Mouse (Mus musculus): Measurements from ENCODE around the gene Fbxo24. TPM values are rescaled to one million over a fixed set of nuclear protein-coding genes. Genes with fewer than 3 reads are reported as not detected.

The Fbxo24 gene
- total and polyA plus RNA-seq, 3 experiments = 0.13 to 0.24 TPM; not detected in 1

DNA sequence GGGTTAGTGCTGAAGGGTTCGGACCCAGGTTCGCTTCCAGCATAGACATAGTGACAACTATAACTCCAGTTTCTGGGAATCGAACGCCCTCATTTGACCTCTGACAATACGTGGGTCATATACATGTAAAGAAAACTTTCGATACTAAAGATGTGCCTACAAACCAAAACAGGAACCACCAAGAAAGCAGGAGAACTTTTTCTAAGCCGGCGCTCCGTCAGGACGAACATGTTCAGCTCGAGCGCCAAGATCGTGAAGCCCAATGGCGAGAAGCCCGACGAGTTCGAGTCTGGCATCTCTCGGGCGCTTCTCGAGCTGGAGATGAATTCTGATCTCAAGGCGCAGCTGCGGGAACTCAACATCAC, 27.5 kb downstream of the Fbxo24 start:
- Histone ChIP-seq H3K4me1 (ENCODE audit: control insufficient read depth in 1 of 2, insufficient read depth in 2 of 2) (peaks cover 13 to 41% of the 10 kb centered on the region in 2 experiments), H3K4me2 (ENCODE audit: insufficient read depth, low read depth, poor library complexity, severe bottlenecking) (peak overlapping the region; percentile 74), H3K9ac (ENCODE audit: insufficient read depth, low read depth) (peak overlapping the region; percentile 94), H3K9me3 (replicated peaks; ENCODE audit: low read length) (no peaks in the 10 kb centered on the region), H3K36me3 (replicated peaks in 1 of 2; ENCODE audit: control insufficient read depth in 1 of 2, insufficient read depth in 1 of 2, low read length in 1 of 2) (peaks cover 12 to 33% of the 10 kb centered on the region in 2 experiments), H3K4me3 (replicated peaks in 1 of 3; ENCODE audit: low read depth in 2 of 3, low read length in 2 of 3, poor library complexity in 1 of 3) (peak overlapping the region; percentile 60 to 71 (median 65)), H3K27ac (ENCODE audit: insufficient read depth, low read depth) (no peak overlapping the region), H3K79me2 (replicated peaks; ENCODE audit: control insufficient read depth, extremely low read depth, insufficient read depth, poor library complexity, severe bottlenecking) (peaks cover 6% of the 10 kb centered on the region; the same call in 1 of the 2 replicates), H3K27me3 (replicated peaks) (no peaks in the 10 kb centered on the region)
- in situ Hi-C loops (cut with MboI; ENCODE audit: low pct_ligation_motif_present, low pct_unique_long_range_greater_than_20kb, low sequenced_read_pairs) (no loop called here), dilution Hi-C loops (cut with MboI; ENCODE audit: extremely low pct_ligation_motif_present, extremely low pct_unique_long_range_greater_than_20kb, low sequenced_read_pairs) (no loop called here)
- TF ChIP-seq RAD21 (IDR thresholded peaks at IDR 0.05; ENCODE audit: low read depth, low read length) (no peak), SIN3A (IDR thresholded peaks at IDR 0.05; ENCODE audit: low read length) (peak; percentile 49; the same call in 1 of the 2 replicates), HCFC1 (IDR thresholded peaks at IDR 0.05; ENCODE audit: low read depth, low read length) (no peak), JUN (IDR thresholded peaks at IDR 0.05; ENCODE audit: insufficient read depth, low read depth, low read length) (no peak), CHD1 (IDR thresholded peaks at IDR 0.05; ENCODE audit: low read depth, low read length) (0 out of 2 replicates have a peak, but pooled peaks have one; percentile 59), NRF1 (IDR thresholded peaks at IDR 0.05; ENCODE audit: low read depth, low read length) (0 out of 2 replicates have a peak, but pooled peaks have one; percentile 17), UBTF (IDR thresholded peaks at IDR 0.05; ENCODE audit: low read depth, low read length) (0 out of 2 replicates have a peak, but pooled peaks have one; percentile 42)
- peak; percentile 37 for DNase-seq (ENCODE audit: extremely low read depth)

GRCm38 (mm10) chr5:137600619-137601364, 28.0 kb downstream of the Fbxo24 start, which contains the start of gene Mospd3:
Gene Mospd3 (minus strand): TSS chr5:137601058.
- Histone ChIP-seq H3K27me3 (replicated peaks) (no peaks in the 10 kb centered on the region), H3K4me2 (ENCODE audit: insufficient read depth, low read depth, poor library complexity, severe bottlenecking) (peak within 1 kb of the TSS; percentile 86), H3K9ac (ENCODE audit: insufficient read depth, low read depth) (peak within 1 kb of the TSS; percentile 94), H3K36me3 (replicated peaks in 1 of 2; ENCODE audit: control insufficient read depth in 1 of 2, insufficient read depth in 1 of 2, low read length in 1 of 2) (peaks cover 12 to 31% of the 10 kb centered on the region in 2 experiments), H3K27ac (ENCODE audit: insufficient read depth, low read depth) (peak within 1 kb of the TSS; percentile 77), H3K4me3 (replicated peaks in 1 of 3; ENCODE audit: low read depth in 2 of 3, low read length in 2 of 3, poor library complexity in 1 of 3) (peak within 1 kb of the TSS; percentile 60 to 92 (median 74)), H3K9me3 (replicated peaks; ENCODE audit: low read length) (no peaks in the 10 kb centered on the region), H3K79me2 (replicated peaks; ENCODE audit: control insufficient read depth, extremely low read depth, insufficient read depth, poor library complexity, severe bottlenecking) (peaks cover 6% of the 10 kb centered on the region; the same call in 1 of the 2 replicates), H3K4me1 (ENCODE audit: control insufficient read depth in 1 of 2, insufficient read depth in 2 of 2) (peaks cover 13 to 41% of the 10 kb centered on the region in 2 experiments)
- dilution Hi-C loops (cut with MboI; ENCODE audit: extremely low pct_ligation_motif_present, extremely low pct_unique_long_range_greater_than_20kb, low sequenced_read_pairs) = no loop called here
- in situ Hi-C loops (cut with MboI; ENCODE audit: low pct_ligation_motif_present, low pct_unique_long_range_greater_than_20kb, low sequenced_read_pairs) = no loop called here
- peak; percentile 99 for DNase-seq (ENCODE audit: extremely low read depth)
- peak; percentile 89 for TF ChIP-seq ZMIZ1 (IDR thresholded peaks at IDR 0.05; ENCODE audit: low read depth, low read length)
- peak; percentile 54 for TF ChIP-seq MXI1 (IDR thresholded peaks at IDR 0.05; ENCODE audit: low read depth, low read length)
- no peak; the same call in 1 of the 2 replicates for TF ChIP-seq MYC (IDR thresholded peaks at IDR 0.05; ENCODE audit: low read depth, low read length)
- no peak for TF ChIP-seq EP300 (IDR thresholded peaks at IDR 0.05; ENCODE audit: low read length)
- peak; percentile 83 for TF ChIP-seq POLR2A (IDR thresholded peaks at IDR 0.05; ENCODE audit: low read depth, low read length)
- TF ChIP-seq ETS1 (conservative IDR thresholded peaks at IDR 0.05; ENCODE audit: low read depth, low read length) = no peak
- TF ChIP-seq ZC3H11A (IDR thresholded peaks at IDR 0.05; ENCODE audit: low read depth, low read length) = no peak
- TF ChIP-seq BHLHE40 (IDR thresholded peaks at IDR 0.05; ENCODE audit: low read depth, low read length) = no peak
- peak; percentile 11; the same call in 1 of the 2 replicates for TF ChIP-seq GABPA (IDR thresholded peaks at IDR 0.05; ENCODE audit: insufficient replicate concordance, low read depth, low read length)
- peak; percentile 82 for TF ChIP-seq TBP (conservative IDR thresholded peaks at IDR 0.05; ENCODE audit: low read depth, low read length)
- TF ChIP-seq CHD2 (IDR thresholded peaks at IDR 0.05; ENCODE audit: low read length) = peak; percentile 96
- TF ChIP-seq JUN (IDR thresholded peaks at IDR 0.05; ENCODE audit: insufficient read depth, low read depth, low read length) = no peak
- TF ChIP-seq PAX5 (IDR thresholded peaks at IDR 0.05; ENCODE audit: low read length) = no peak
- TF ChIP-seq HCFC1 (IDR thresholded peaks at IDR 0.05; ENCODE audit: low read depth, low read length) = peak; percentile 90
- TF ChIP-seq UBTF (IDR thresholded peaks at IDR 0.05; ENCODE audit: low read depth, low read length) = no peak
- peak; percentile 46; the same call in 1 of the 2 replicates for TF ChIP-seq ZNF384 (IDR thresholded peaks at IDR 0.05; ENCODE audit: low read depth, low read length)
- peak; percentile 12; the same call in 1 of the 2 replicates for TF ChIP-seq MEF2A (IDR thresholded peaks at IDR 0.05; ENCODE audit: borderline replicate concordance, low read depth, low read length)
- no peak for TF ChIP-seq RAD21 (IDR thresholded peaks at IDR 0.05; ENCODE audit: low read depth, low read length)
- TF ChIP-seq ELF1 (IDR thresholded peaks at IDR 0.05; ENCODE audit: low read depth, low read length) = peak; percentile 95
- peak; percentile 93; the same call in 1 of the 2 replicates for TF ChIP-seq SIN3A (IDR thresholded peaks at IDR 0.05; ENCODE audit: low read length)
- no peak; the same call in 1 of the 2 replicates for TF ChIP-seq CHD1 (IDR thresholded peaks at IDR 0.05; ENCODE audit: low read depth, low read length)
- peak; percentile 39; the same call in 1 of the 2 replicates for TF ChIP-seq MAFK (IDR thresholded peaks at IDR 0.05; ENCODE audit: insufficient replicate concordance, low read length)
- peak; percentile 73; the same call in 1 of the 2 replicates for TF ChIP-seq TCF12 (IDR thresholded peaks at IDR 0.05; ENCODE audit: low read depth, low read length)
- no peak; the same call in 1 of the 2 replicates for TF ChIP-seq USF1 (IDR thresholded peaks at IDR 0.05; ENCODE audit: low read depth, low read length)
- peak; percentile 84; the same call in 1 of the 2 replicates for TF ChIP-seq E2F4 (IDR thresholded peaks at IDR 0.05; ENCODE audit: insufficient replicate concordance, low read depth, low read length)
- TF ChIP-seq RCOR1 (conservative IDR thresholded peaks at IDR 0.05; ENCODE audit: low read depth, low read length) = peak; percentile 76
- TF ChIP-seq MAX (IDR thresholded peaks at IDR 0.05; ENCODE audit: low read length) = no peak; the same call in 1 of the 2 replicates
- TF ChIP-seq CTCF (conservative IDR thresholded peaks at IDR 0.05 in 1 of 2, IDR thresholded peaks at IDR 0.05 in 1 of 2; ENCODE audit: low read depth in 2 of 2, low read length in 2 of 2) = no peak

Data from CH12.LX (cell line).